Mouse (Mus musculus) brain, embryonic 14.5 days (tissue): ENCODE data around the gene Gm44973.

Experiments used
- CTCF ChIP-seq: fragments of 200-500 bp; IDR thresholded peaks from 2 replicates; pipeline ENCODE4 v1.5.1; 2012; ENCODE audit warnings: inconsistent platforms, mild to moderate bottlenecking, moderate library complexity, borderline replicate concordance; ENCODE audit not compliant: insufficient read depth, insufficient read length; ENCODE audit errors: extremely low read depth
- POLR2A ChIP-seq: fragments of 200-500 bp; IDR thresholded peaks from 2 replicates; pipeline ENCODE4 v1.6.1; 2012; ENCODE audit warnings: mild to moderate bottlenecking, inconsistent platforms, borderline replicate concordance; ENCODE audit not compliant: poor library complexity, insufficient read depth, insufficient read length, severe bottlenecking; ENCODE audit errors: extremely low read depth

DNA sequence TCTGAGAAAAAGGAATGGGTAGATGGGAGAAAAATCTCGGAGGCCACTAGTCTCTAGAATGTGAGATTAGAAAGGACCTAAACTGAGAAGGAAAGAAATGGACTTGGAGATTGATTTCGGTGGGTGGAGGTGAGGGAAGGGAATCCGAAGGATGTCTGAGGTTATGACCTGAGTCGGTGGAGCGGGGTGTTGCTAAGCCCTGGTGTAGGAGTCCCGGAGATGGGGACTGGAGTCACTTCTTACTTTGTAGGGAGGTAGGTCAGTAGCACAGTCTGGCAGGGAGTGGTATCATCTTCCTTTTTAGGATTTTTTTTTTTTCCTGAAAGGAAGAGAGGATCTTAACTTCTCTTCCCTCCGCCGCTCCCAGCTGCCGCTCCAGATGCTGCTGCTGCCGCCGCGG, 37.1 kb downstream of the Gm44973 start:
- no peak for TF ChIP-seq POLR2A
- TF ChIP-seq CTCF: no peak
